Mouse (Mus musculus) heart, postnatal 4 days (tissue): ENCODE data around the gene Tgfbr3l. TPM values are rescaled to one million over a fixed set of nuclear protein-coding genes. Genes with fewer than 3 reads are reported as not detected.

Experiments used
- DNase-seq: peaks from one replicate; pipeline ENCODE4 v3.0.0; 2021
- total RNA-seq, 2 experiments: library from RNA; stranded (reverse); gene quantifications; 2 replicates each; pipeline ENCODE4 v1.2.3; 2021

Tgfbr3l gene
- 1 to 10 TPM; 4.0 to 5.5 TPM for total RNA-seq

GRCm38 (mm10) chr8:4247951-4248540, at the start of gene Tgfbr3l:
Tgfbr3l (plus strand) TSS chr8:4248214.
- DNase-seq = no peak

GRCm38 (mm10) chr8:4201321-4201720, 46.7 kb upstream of the Tgfbr3l start:
- no peak for DNase-seq

- DNase-seq = no peak
Observed at GRCm38 (mm10) chr8:4205246-4206123, 42.5 kb upstream of the Tgfbr3l start.

GRCm38 (mm10) chr8:4206182-4207015, 41.6 kb upstream of the Tgfbr3l start:
- DNase-seq = no peak

- no peak for DNase-seq
Observed at GRCm38 (mm10) chr8:4207016-4207350, 41.0 kb upstream of the Tgfbr3l start.

GRCm38 (mm10) chr8:4211097-4211496, 36.9 kb upstream of the Tgfbr3l start:
- DNase-seq = no peak

GRCm38 (mm10) chr8:4212809-4213209, 35.2 kb upstream of the Tgfbr3l start:
- no peak for DNase-seq

- peak; percentile 41 for DNase-seq
Observed at GRCm38 (mm10) chr8:4213210-4214005, 34.6 kb upstream of the Tgfbr3l start.

- DNase-seq = peak; percentile 42
Observed at GRCm38 (mm10) chr8:4214006-4214980, 33.7 kb upstream of the Tgfbr3l start.

- no peak for DNase-seq
Observed at GRCm38 (mm10) chr8:4216296-4216695, 31.7 kb upstream of the Tgfbr3l start.

GRCm38 (mm10) chr8:4216791-4217621, 31.0 kb upstream of the Tgfbr3l start, which contains the start of gene Prr36:
Prr36 (minus strand) TSS chr8:4217459.
- DNase-seq = no peak

- DNase-seq = no peak
Observed at GRCm38 (mm10) chr8:4219617-4220016, 28.4 kb upstream of the Tgfbr3l start.

GRCm38 (mm10) chr8:4222059-4222458, 26.0 kb upstream of the Tgfbr3l start:
- no peak for DNase-seq

- no peak for DNase-seq
Observed at GRCm38 (mm10) chr8:4226323-4226722, 21.7 kb upstream of the Tgfbr3l start.

- DNase-seq = no peak
Observed at GRCm38 (mm10) chr8:4226739-4227347, 21.2 kb upstream of the Tgfbr3l start, which contains the start of gene Lrrc8e. Lrrc8e (plus strand) TSS chr8:4226827.

- no peak for DNase-seq
Observed at GRCm38 (mm10) chr8:4227919-4228318, 20.1 kb upstream of the Tgfbr3l start.

- DNase-seq = no peak
Observed at GRCm38 (mm10) chr8:4229784-4230183, 18.2 kb upstream of the Tgfbr3l start.

- DNase-seq = no peak
Observed at GRCm38 (mm10) chr8:4230612-4231351, 17.2 kb upstream of the Tgfbr3l start.
